Mouse (Mus musculus) erythroblast, embryonic 14.5 days (primary cell): ENCODE data around the gene Msmb. TPM values are rescaled to one million over a fixed set of nuclear protein-coding genes. Genes with fewer than 3 reads are reported as not detected.

Experiments
- H3K27me3 ChIP-seq: 2 replicates; pipeline ENCODE4 v1.6.1; 2012; ENCODE audit warnings: inconsistent platforms; ENCODE audit not compliant: control insufficient read depth
- H3K36me3 ChIP-seq: 2 replicates; pipeline ENCODE4 v1.6.1; 2012; ENCODE audit warnings: mild to moderate bottlenecking, inconsistent platforms; ENCODE audit not compliant: control insufficient read depth
- H3K4me1 ChIP-seq: 2 replicates; pipeline ENCODE4 v1.6.1; 2012; ENCODE audit warnings: inconsistent platforms; ENCODE audit not compliant: control insufficient read depth
- H3K4me3 ChIP-seq: replicated peaks from 2 replicates; pipeline ENCODE3; 2012; ENCODE audit warnings: moderate library complexity, mild to moderate bottlenecking, inconsistent platforms
- H3K9me3 ChIP-seq: 2 replicates; pipeline ENCODE4 v1.6.1; 2012; ENCODE audit warnings: low read length, inconsistent platforms, mixed read lengths; ENCODE audit not compliant: control insufficient read depth
- GATA1 ChIP-seq: IDR thresholded peaks from 2 replicates; pipeline ENCODE4 v1.6.1; 2012; ENCODE audit warnings: low read length, inconsistent platforms, mixed read lengths
- TAL1 ChIP-seq: IDR thresholded peaks from 3 replicates; pipeline ENCODE4 v1.6.1; 2012; ENCODE audit warnings: low read length, inconsistent platforms, mixed read lengths
- polyA plus RNA-seq: library from polyadenylated mRNA; stranded (reverse); fragments of >175 nt; gene quantifications from 2 replicates; pipeline ENCODE4 v1.2.3, GENCODE M21; 2012

Gene Msmb
- polyA plus RNA-seq, 1 experiment, result not detected

DNA sequence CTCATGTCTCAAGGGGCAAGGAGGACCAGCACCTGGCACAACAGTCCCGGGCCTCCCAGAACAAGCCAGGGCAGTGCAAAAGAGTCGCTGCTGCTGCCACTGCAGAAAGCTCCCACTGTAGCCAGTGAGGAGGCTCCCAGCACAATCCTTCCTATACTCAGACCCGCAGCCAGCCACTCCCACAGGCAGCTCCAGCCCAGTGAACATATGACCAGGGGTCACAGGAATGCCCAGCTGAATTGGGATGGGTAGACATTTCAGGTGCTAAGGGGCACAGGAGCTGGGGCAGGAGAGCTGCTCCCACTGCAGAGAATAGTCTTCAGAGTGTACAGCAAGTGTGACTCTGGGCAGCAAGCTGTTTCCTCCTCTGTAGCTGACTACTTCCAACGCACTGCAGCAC lies 3.6 kb downstream of the Msmb start:
- peaks cover 12% of the 10 kb centered on the region for H3K9me3 ChIP-seq
- H3K36me3 ChIP-seq, result peaks cover 40% of the 10 kb centered on the region
- no peaks in the 10 kb centered on the region for H3K27me3 ChIP-seq
- H3K4me1 ChIP-seq, result peaks cover 66% of the 10 kb centered on the region
- H3K4me3 ChIP-seq, result peak overlapping the region; percentile 72
- TF ChIP-seq GATA1, result no peak
- no peak for TF ChIP-seq TAL1

DNA sequence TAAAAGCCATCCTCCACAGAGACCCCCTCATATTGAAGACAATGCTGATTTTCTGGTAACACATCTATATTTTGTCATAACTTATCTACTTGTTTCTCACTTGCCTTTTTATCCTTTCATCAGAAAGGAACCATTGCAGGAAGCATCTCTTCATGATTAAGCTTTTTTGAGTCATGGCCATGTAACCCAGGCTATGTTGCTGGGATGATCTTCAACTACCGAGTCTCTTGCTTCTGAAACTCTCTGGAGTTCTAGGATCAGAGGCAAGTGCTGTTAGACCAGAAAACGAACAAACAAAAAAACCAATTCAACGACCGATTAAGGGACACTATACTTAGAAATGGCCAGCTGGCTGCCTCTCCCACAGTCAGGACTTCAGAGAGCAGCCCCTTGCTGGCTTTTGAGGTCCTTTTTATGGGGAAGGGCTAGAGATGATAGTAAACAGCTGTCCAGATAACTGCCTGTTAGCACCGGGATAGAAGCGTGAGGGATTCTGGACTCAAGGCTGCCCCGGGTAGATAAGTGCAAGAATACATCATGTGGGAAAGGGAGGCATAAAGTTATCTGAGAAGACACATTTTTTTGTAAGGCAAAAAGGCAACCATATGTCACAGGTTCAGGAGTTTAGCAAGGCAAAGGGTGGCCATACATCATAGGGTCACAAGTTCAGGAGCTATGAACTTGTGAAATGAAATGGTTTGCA lies 4.1 kb downstream of the Msmb start:
- H3K36me3 ChIP-seq, result peaks cover 34% of the 10 kb centered on the region
- H3K9me3 ChIP-seq, result peaks cover 12% of the 10 kb centered on the region
- peak overlapping the region; percentile 72 for H3K4me3 ChIP-seq
- TF ChIP-seq TAL1 (peak; percentile 94), GATA1 (peak; percentile 97)
- H3K4me1 ChIP-seq, result peaks cover 61% of the 10 kb centered on the region
- H3K27me3 ChIP-seq, result no peaks in the 10 kb centered on the region; the same call in 1 of the 2 replicates

DNA sequence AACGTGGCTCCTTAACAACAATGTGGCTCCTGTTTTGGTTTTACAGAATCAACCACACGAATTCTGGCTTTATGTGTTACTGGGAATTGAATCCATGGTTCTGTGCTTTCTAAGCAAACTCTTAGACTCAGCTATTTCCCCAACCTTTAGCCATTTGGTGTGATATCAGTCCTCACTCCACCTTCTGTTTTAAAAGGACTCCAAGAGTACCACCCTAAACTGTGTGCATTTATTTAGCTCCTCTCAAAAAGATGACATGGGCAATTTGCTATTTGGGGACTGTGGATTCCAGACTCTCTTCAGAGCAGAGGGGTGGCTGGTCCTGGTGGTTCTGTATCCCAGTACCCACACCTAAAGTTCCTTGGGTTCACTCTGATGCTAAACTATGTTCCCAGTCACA lies 4.8 kb downstream of the Msmb start:
- Histone ChIP-seq H3K9me3 (peaks cover 12% of the 10 kb centered on the region), H3K36me3 (peaks cover 31% of the 10 kb centered on the region), H3K4me1 (peaks cover 57% of the 10 kb centered on the region), H3K4me3 (peak overlapping the region; percentile 72), H3K27me3 (peaks cover 2% of the 10 kb centered on the region)
- no peak for TF ChIP-seq TAL1
- no peak for TF ChIP-seq GATA1

DNA sequence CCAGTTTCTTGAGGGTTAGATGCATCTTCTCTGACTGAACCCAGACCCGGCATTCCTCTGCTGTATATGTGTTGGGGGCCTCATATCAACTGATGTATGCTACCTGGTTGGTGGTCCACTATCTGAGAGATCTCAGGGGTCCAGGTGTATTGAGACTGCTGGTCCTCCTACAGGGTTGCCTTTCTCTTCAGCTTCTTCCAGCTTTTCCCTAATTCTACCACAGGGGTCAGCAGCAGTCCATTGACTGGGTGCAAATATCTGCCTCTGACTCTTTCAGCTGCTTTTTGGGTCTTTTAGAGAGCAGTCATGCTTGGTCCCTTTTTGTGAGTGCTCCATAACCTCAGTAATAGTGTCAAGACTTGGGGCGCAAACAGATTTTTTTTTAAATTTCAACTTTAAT lies 9.0 kb downstream of the Msmb start:
- no peak for TF ChIP-seq GATA1
- TF ChIP-seq TAL1, result no peak
- Histone ChIP-seq H3K27me3 (peaks cover 6% of the 10 kb centered on the region), H3K36me3 (peaks cover 9% of the 10 kb centered on the region), H3K4me3 (no peak overlapping the region), H3K9me3 (peaks cover 12% of the 10 kb centered on the region), H3K4me1 (peaks cover 30% of the 10 kb centered on the region)

DNA sequence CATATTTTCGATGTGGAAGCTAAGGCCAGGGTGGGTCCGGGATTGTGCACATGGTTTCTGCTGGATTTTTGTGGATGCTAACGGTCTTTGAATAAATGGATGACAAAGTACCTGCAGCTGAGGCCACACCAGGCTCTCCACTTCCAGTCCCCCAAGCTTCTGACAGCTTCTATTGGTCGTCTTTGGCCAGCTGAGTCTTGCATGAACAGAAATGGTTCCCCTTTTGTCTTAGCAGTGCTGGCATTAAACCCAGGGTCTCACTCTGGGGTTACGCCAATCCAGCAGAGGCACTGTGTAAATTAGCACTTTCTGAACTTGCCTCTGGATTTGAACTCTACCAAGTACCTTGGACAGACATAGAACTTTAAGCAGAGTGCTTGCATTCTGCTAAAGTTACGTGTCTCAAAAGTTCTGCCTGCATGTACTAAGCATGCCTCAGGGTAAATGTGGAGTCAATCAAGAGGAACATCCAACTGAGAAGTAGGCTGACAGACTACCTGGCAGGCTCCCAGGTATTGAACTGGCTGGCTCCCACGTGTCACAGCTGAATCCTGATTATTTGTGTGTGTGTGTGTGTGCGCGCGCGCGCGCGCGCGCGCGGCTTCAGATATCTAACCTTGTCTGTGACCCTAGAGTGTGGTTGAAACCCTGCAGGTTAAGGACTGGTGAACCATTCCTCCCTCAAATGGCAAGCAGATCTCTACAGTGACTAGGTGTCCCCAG lies 10.6 kb downstream of the Msmb start:
- Histone ChIP-seq H3K36me3 (peaks cover 6% of the 10 kb centered on the region), H3K27me3 (peaks cover 6% of the 10 kb centered on the region), H3K4me1 (peaks cover 19% of the 10 kb centered on the region), H3K4me3 (no peak overlapping the region), H3K9me3 (peaks cover 8% of the 10 kb centered on the region)
- TF ChIP-seq GATA1 (no peak), TAL1 (no peak)

DNA sequence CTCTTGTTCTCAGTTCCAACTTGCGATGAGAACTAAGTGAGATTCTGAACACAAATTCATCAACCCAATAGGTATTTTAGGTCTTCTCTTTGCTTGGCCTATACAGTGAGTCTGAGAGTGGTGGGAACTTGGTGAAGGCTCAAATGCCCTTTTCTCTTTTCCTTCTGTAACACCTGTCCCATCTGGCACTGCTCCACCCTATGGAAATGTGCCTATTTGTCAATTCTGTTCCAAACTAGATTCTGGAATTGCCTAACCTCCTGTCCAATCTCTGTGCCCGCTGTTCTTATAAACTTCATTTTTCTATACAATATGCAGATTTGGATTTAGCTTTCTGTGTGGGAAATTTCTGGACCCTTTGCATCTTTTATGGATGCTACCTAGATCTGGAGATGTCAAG lies 11.3 kb downstream of the Msmb start:
- Histone ChIP-seq H3K36me3 (peaks cover 2% of the 10 kb centered on the region; the same call in 1 of the 2 replicates), H3K9me3 (peaks cover 2% of the 10 kb centered on the region), H3K4me3 (no peak overlapping the region), H3K27me3 (peaks cover 6% of the 10 kb centered on the region), H3K4me1 (peaks cover 19% of the 10 kb centered on the region)
- TF ChIP-seq GATA1 (no peak), TAL1 (no peak)

DNA sequence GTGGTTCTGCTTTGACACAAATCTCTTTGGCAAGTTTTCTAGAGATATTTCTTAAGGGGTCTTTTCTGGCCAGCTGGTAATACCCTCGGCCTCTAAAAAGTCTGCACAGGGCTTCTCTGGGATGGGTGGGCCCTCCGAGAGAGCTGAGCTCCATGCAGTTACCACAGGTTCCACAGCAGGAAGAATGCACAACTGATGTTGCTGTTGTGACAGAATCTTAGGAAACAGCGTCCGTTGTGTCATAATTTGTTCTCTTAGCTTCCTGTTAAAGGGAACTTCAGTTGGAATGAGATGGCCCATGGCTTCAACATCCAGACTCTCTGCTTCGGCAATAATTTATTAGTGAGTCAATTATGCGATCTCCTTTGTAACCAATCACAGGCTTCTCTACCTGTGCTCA lies 12.9 kb downstream of the Msmb start:
- H3K27me3 ChIP-seq, result peaks cover 6% of the 10 kb centered on the region
- TF ChIP-seq TAL1, result no peak
- no peak for TF ChIP-seq GATA1
- H3K36me3 ChIP-seq, result peaks cover 2% of the 10 kb centered on the region; the same call in 1 of the 2 replicates
- H3K4me1 ChIP-seq, result peaks cover 27% of the 10 kb centered on the region
- H3K4me3 ChIP-seq, result no peak overlapping the region
- H3K9me3 ChIP-seq, result peaks cover 3% of the 10 kb centered on the region

DNA sequence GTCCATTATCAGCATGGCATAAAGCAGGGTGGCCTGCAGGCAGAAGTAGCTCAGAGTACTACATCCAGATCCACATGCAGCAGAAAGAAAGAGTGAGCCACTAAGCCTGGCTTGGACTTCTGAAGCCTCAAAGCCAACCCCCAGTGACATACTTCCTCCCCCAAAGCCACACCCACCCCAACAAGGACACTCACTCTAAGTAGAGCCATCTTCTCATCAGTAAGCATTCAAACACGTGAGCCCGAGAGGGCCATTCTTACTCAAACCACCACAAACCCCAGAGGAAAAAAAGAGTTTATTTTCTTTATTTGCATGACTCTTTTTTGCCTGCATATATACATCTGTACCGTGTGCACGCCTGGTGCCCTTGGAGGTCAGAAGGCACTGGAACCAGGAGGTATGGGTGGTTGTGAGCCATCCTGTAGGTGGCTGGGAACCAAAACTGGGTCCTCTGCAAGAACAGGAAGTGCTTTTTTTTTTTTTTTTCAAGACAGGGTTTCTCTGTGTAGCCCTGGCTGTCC lies 17.4 kb downstream of the Msmb start:
- Histone ChIP-seq H3K9me3 (peaks cover 3% of the 10 kb centered on the region), H3K4me3 (peak overlapping the region; percentile 79), H3K36me3 (peaks cover 27% of the 10 kb centered on the region), H3K4me1 (peaks cover 66% of the 10 kb centered on the region), H3K27me3 (peaks cover 4% of the 10 kb centered on the region; the same call in 1 of the 2 replicates)
- no peak for TF ChIP-seq TAL1
- TF ChIP-seq GATA1, result no peak

DNA sequence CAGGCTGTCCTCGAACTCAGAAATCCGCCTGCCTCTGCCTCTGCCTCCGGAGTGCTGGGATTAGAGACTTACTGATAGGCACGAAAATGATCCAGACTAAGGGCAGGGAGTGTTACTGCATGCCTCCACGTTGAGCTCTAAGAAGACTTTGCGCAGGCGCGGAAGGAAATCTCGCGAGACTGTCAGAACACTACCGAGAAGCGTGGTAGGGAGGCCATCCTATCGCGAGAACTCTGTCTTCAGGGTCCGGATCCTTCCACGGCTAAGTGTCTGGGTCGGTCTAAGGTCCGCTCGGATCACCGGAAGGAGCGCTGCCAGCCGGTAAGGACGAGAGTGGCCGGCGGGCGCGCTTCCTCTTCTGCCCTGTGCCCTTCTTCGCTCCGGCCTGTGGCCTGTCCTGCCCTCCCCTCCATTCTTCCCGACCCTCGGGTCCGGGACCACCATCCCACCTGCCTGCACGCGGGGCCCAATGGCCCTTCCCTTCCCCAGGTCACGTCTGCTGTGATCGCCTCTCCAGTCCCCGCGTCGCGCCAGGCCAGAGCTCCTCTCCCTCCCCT lies 17.9 kb downstream of the Msmb start, which contains the start of gene Ncoa4:
Gene Ncoa4, plus strand, starts transcription at position 176 of the 557 bp plus-strand sequence.
- TF ChIP-seq TAL1 (no peak), GATA1 (no peak)
- H3K4me1 ChIP-seq, result peaks cover 71% of the 10 kb centered on the region
- H3K36me3 ChIP-seq, result peaks cover 27% of the 10 kb centered on the region
- H3K4me3 ChIP-seq, result peak within 1 kb of the TSS; percentile 79
- peaks cover 3% of the 10 kb centered on the region for H3K9me3 ChIP-seq
- H3K27me3 ChIP-seq, result peaks cover 4% of the 10 kb centered on the region; the same call in 1 of the 2 replicates
